Mouse (Mus musculus) heart, postnatal 10 days (tissue): ENCODE measurements around the gene Dnmt3c. TPM values are rescaled to one million over a fixed set of nuclear protein-coding genes. Genes with fewer than 3 reads are reported as not detected.

Experiments used
- total RNA-seq, 2 experiments: library from RNA; stranded (reverse); gene quantifications; 2 replicates each; pipeline ENCODE4 v1.2.3; 2021

The Dnmt3c gene
- total RNA-seq, 2 experiments from 2014 or later, result not detected

Other genes with a start within 250 kb of the Dnmt3c start
- not detected for gene 4930404H24Rik, start 203.9 kb upstream of the Dnmt3c start, total RNA-seq
- 10 to 100 TPM in 1 of 2 experiments, 1 to 10 TPM in 1; 9.5 to 10.4 TPM for gene Nol4l, start 166.7 kb upstream of the Dnmt3c start, total RNA-seq
- 10 to 100 TPM; 20.1 to 24.2 TPM for gene Commd7, start 63.9 kb upstream of the Dnmt3c start, total RNA-seq
- 1 to 10 TPM; 2.4 to 2.6 TPM for gene Dnmt3b, start 47.2 kb upstream of the Dnmt3c start, total RNA-seq
- 100 to 1,000 TPM; 108 to 124 TPM for gene Mapre1, start 44.6 kb downstream of the Dnmt3c start, total RNA-seq
- gene Efcab8, start 83.3 kb downstream of the Dnmt3c start, total RNA-seq, result not detected
- not detected for gene Sun5, start 174.4 kb downstream of the Dnmt3c start, total RNA-seq
- not detected for gene Bpifb2, start 178.4 kb downstream of the Dnmt3c start, total RNA-seq
- gene Bpifb6, start 203.7 kb downstream of the Dnmt3c start, total RNA-seq, result not detected
- not detected for gene Bpifb3, start 221.6 kb downstream of the Dnmt3c start, total RNA-seq
- not detected for gene Bpifb4, start 241.6 kb downstream of the Dnmt3c start, total RNA-seq